Mouse (Mus musculus) hindbrain, embryonic 16.5 days (tissue): Measurements from ENCODE around the gene Kcnip3. TPM values are rescaled to one million over a fixed set of nuclear protein-coding genes. Genes with fewer than 3 reads are reported as not detected.

Source experiments
- ATAC-seq: fragments of 200-750 bp; cut with Nextera tagmentation; 2 replicates; pipeline ENCODE4 v1.8.0; 2017; ENCODE audit warnings: moderate TSS enrichment, moderate library complexity
- H3K27ac ChIP-seq: fragments of 300-500 bp; sonication (generic); 2 replicates; pipeline ENCODE4 v1.5.1; 2014; ENCODE audit warnings: low read depth, mild to moderate bottlenecking, control low read depth, low read length, moderate library complexity
- H3K27me3 ChIP-seq: fragments of 300-500 bp; sonication (generic); replicated peaks from 2 replicates; pipeline ENCODE4 v1.6.1; 2014; ENCODE audit warnings: low read length; ENCODE audit not compliant: control insufficient read depth, insufficient read depth
- H3K36me3 ChIP-seq: fragments of 300-500 bp; sonication (generic); 2 replicates; pipeline ENCODE4 v1.6.1; 2014; ENCODE audit warnings: mild to moderate bottlenecking, low read length, moderate library complexity, mixed read lengths; ENCODE audit not compliant: control insufficient read depth, insufficient read depth
- H3K4me1 ChIP-seq: fragments of 300-500 bp; sonication (generic); 2 replicates; pipeline ENCODE4 v1.6.1; 2014; ENCODE audit warnings: low read depth, low read length; ENCODE audit not compliant: control insufficient read depth, insufficient read depth
- H3K4me2 ChIP-seq: fragments of 300-500 bp; sonication (generic); 2 replicates; pipeline ENCODE4 v1.6.1; 2014; ENCODE audit warnings: mild to moderate bottlenecking, low read length, control low read depth, moderate library complexity
- H3K4me3 ChIP-seq: fragments of 300-500 bp; sonication (generic); 2 replicates; pipeline ENCODE4 v1.5.1; 2014; ENCODE audit warnings: mild to moderate bottlenecking, low read length, control low read depth, moderate library complexity
- H3K9ac ChIP-seq: fragments of 300-500 bp; sonication (generic); 2 replicates; pipeline ENCODE4 v1.6.1; 2014; ENCODE audit warnings: low read depth, mild to moderate bottlenecking, control low read depth, low read length, moderate library complexity
- H3K9me3 ChIP-seq: fragments of 300-500 bp; sonication (generic); 2 replicates; pipeline ENCODE4 v1.6.1; 2014; ENCODE audit warnings: mild to moderate bottlenecking, low read length, moderate library complexity; ENCODE audit not compliant: control insufficient read depth
- WGBS: fragments of 180-500 bp; shearing (Covaris S2); extraction: QIAGEN DNeasy Blood & Tissue Kit; methylation state at CpG from one replicate; pipeline ENCODE4 v1.1.7; 2014; 5-methylcytosine and 5-hydroxymethylcytosine counted together
- polyA plus RNA-seq: library from polyadenylated mRNA; unstranded; fragments of >200 nt; fragmentation: Nextera tagmentation; extraction: Ambion mirVana; gene quantifications from 2 replicates; pipeline ENCODE4 v1.2.1, GENCODE M21; 2015

Kcnip3 gene
- 15.4 and 20.0 TPM in 2 replicates for polyA plus RNA-seq

GRCm38 (mm10) chr2:127522006-127522441, at the start of gene Kcnip3:
Kcnip3 (minus strand) TSS chr2:127522094.
- no peaks in the 10 kb centered on the region for H3K27me3 ChIP-seq
- peak within 1 kb of the TSS; percentile 71 for H3K9ac ChIP-seq
- H3K36me3 ChIP-seq: no peaks in the 10 kb centered on the region
- peak; percentile 89 for ATAC-seq
- peak within 1 kb of the TSS; percentile 46 for H3K4me3 ChIP-seq
- H3K4me2 ChIP-seq: peak within 1 kb of the TSS; percentile 76
- H3K9me3 ChIP-seq: no peaks in the 10 kb centered on the region
- peaks cover 36% of the 10 kb centered on the region for H3K4me1 ChIP-seq
- 6% methylated on average over 10 of the region's 10 CpGs for WGBS
- peak within 1 kb of the TSS; percentile 90 for H3K27ac ChIP-seq

GRCm38 (mm10) chr2:127559070-127559966, 37.4 kb upstream of the Kcnip3 start:
- Histone ChIP-seq H3K9ac (peak overlapping the region; percentile 56), H3K4me2 (peak overlapping the region; percentile 56), H3K27me3 (peaks cover under 1% of the 10 kb centered on the region; the same call in 1 of the 2 replicates), H3K4me1 (peaks cover 8% of the 10 kb centered on the region), H3K36me3 (no peaks in the 10 kb centered on the region), H3K4me3 (peak overlapping the region; percentile 36), H3K27ac (peak overlapping the region; percentile 59; the same call in 1 of the 2 replicates), H3K9me3 (no peaks in the 10 kb centered on the region)
- peak; percentile 100 for ATAC-seq
- WGBS: 11% methylated on average over 18 of the region's 18 CpGs

- no peaks in the 10 kb centered on the region for H3K4me1 ChIP-seq
- no peak overlapping the region; the same call in 1 of the 2 replicates for H3K9ac ChIP-seq
- H3K4me3 ChIP-seq: no peak overlapping the region
- no peak overlapping the region for H3K4me2 ChIP-seq
- ATAC-seq: no peak
- 38% methylated on average over 5 of the region's 5 CpGs for WGBS
- no peak overlapping the region for H3K27ac ChIP-seq
- no peaks in the 10 kb centered on the region for H3K9me3 ChIP-seq
- H3K27me3 ChIP-seq: no peaks in the 10 kb centered on the region; the same call in 1 of the 2 replicates
- no peaks in the 10 kb centered on the region for H3K36me3 ChIP-seq
These were observed 29.2 kb upstream of the Kcnip3 start for GRCm38 (mm10) chr2:127551078-127551477.

GRCm38 (mm10) chr2:127550446-127550845, 28.6 kb upstream of the Kcnip3 start:
- H3K4me2 ChIP-seq: no peak overlapping the region
- 78% methylated on average over 1 of the region's 1 CpGs for WGBS
- H3K36me3 ChIP-seq: no peaks in the 10 kb centered on the region
- H3K4me1 ChIP-seq: no peaks in the 10 kb centered on the region
- no peaks in the 10 kb centered on the region; the same call in 1 of the 2 replicates for H3K27me3 ChIP-seq
- no peak overlapping the region for H3K9ac ChIP-seq
- H3K27ac ChIP-seq: no peak overlapping the region
- ATAC-seq: no peak
- H3K4me3 ChIP-seq: no peak overlapping the region
- H3K9me3 ChIP-seq: no peaks in the 10 kb centered on the region

GRCm38 (mm10) chr2:127549711-127550110, 27.8 kb upstream of the Kcnip3 start:
- Histone ChIP-seq H3K27me3 (no peaks in the 10 kb centered on the region; the same call in 1 of the 2 replicates), H3K4me3 (no peak overlapping the region), H3K4me1 (no peaks in the 10 kb centered on the region), H3K36me3 (no peaks in the 10 kb centered on the region), H3K9me3 (no peaks in the 10 kb centered on the region), H3K9ac (no peak overlapping the region), H3K27ac (no peak overlapping the region), H3K4me2 (no peak overlapping the region)
- ATAC-seq: no peak

- H3K4me3 ChIP-seq: no peak overlapping the region
- no peak overlapping the region for H3K9ac ChIP-seq
- H3K9me3 ChIP-seq: no peaks in the 10 kb centered on the region
- no peaks in the 10 kb centered on the region for H3K36me3 ChIP-seq
- H3K4me1 ChIP-seq: no peaks in the 10 kb centered on the region
- H3K4me2 ChIP-seq: no peak overlapping the region
- no peak for ATAC-seq
- H3K27me3 ChIP-seq: no peaks in the 10 kb centered on the region; the same call in 1 of the 2 replicates
- no peak overlapping the region for H3K27ac ChIP-seq
- WGBS: 80% methylated on average over 5 of the region's 5 CpGs
These were observed 26.6 kb upstream of the Kcnip3 start for GRCm38 (mm10) chr2:127548342-127549074.

GRCm38 (mm10) chr2:127541697-127542096, 19.8 kb upstream of the Kcnip3 start:
- no peak overlapping the region for H3K27ac ChIP-seq
- ATAC-seq: no peak
- H3K4me2 ChIP-seq: no peak overlapping the region
- H3K9me3 ChIP-seq: no peaks in the 10 kb centered on the region
- no peaks in the 10 kb centered on the region for H3K36me3 ChIP-seq
- H3K27me3 ChIP-seq: peaks cover 28% of the 10 kb centered on the region
- H3K9ac ChIP-seq: no peak overlapping the region
- WGBS: 83% methylated on average over 2 of the region's 2 CpGs
- H3K4me3 ChIP-seq: no peak overlapping the region
- H3K4me1 ChIP-seq: peaks cover 4% of the 10 kb centered on the region; the same call in 1 of the 2 replicates

GRCm38 (mm10) chr2:127541185-127541584, 19.3 kb upstream of the Kcnip3 start, which contains the start of gene Prom2:
Prom2 (minus strand) TSS chr2:127541467.
- 0 out of 2 replicates have a peak within 1 kb of the TSS, but pooled peaks have one; percentile 4 for H3K4me3 ChIP-seq
- peaks cover 4% of the 10 kb centered on the region; the same call in 1 of the 2 replicates for H3K4me1 ChIP-seq
- no peaks in the 10 kb centered on the region for H3K36me3 ChIP-seq
- H3K9ac ChIP-seq: peak within 1 kb of the TSS; percentile 46; the same call in 1 of the 2 replicates
- H3K4me2 ChIP-seq: peak within 1 kb of the TSS; percentile 38
- H3K27me3 ChIP-seq: peaks cover 28% of the 10 kb centered on the region
- ATAC-seq: no peak
- no peak within 1 kb of the TSS for H3K27ac ChIP-seq
- 4% methylated on average over 23 of the region's 29 CpGs for WGBS
- H3K9me3 ChIP-seq: no peaks in the 10 kb centered on the region
